Mouse (Mus musculus) hematopoietic stem cell, adult 5-6 weeks (primary cell): Measurements from ENCODE around the gene Mtln. TPM values are rescaled to one million over a fixed set of nuclear protein-coding genes. Genes with fewer than 3 reads are reported as not detected.

Experiments used
- ATAC-seq, 2 experiments: fragments of 125-278 bp in 1 of 2; replicated peaks in 1 of 2; 2 replicates each; pipeline ENCODE4 v1.8.0; 2016 to 2017; ENCODE audit warnings: inconsistent platforms in 2 of 2, mild to moderate bottlenecking in 2 of 2, moderate number of reproducible peaks in 2 of 2, low read depth in 1 of 2, moderate TSS enrichment in 1 of 2; ENCODE audit not compliant: low FRiP score in 2 of 2, poor library complexity in 2 of 2, severe bottlenecking in 2 of 2, insufficient read depth in 1 of 2, low TSS enrichment in 1 of 2
- total RNA-seq: library from RNA; stranded (forward); fragments of 172-1452, 232-1000 nt; gene quantifications from 2 replicates; pipeline ENCODE4 v1.2.3, GENCODE M21; 2017

The Mtln gene
- total RNA-seq, 1 experiment from 2014 or later, result 46.1 TPM

GRCm38 (mm10) chr2:127760014-127760413 is 32.3 kb downstream of the Mtln start:
- ATAC-seq, result no peak

- ATAC-seq, result no peak
Measured at GRCm38 (mm10) chr2:127759157-127759880, 33.0 kb downstream of the Mtln start.

GRCm38 (mm10) chr2:127757171-127757570 is 35.1 kb downstream of the Mtln start:
- no peak for ATAC-seq

GRCm38 (mm10) chr2:127754113-127754512 is 38.2 kb downstream of the Mtln start:
- no peak for ATAC-seq

GRCm38 (mm10) chr2:127751849-127752610 is 40.3 kb downstream of the Mtln start:
- ATAC-seq, result no peak

- no peak for ATAC-seq
Measured at GRCm38 (mm10) chr2:127749376-127749775, 42.9 kb downstream of the Mtln start.

GRCm38 (mm10) chr2:127748316-127748715 is 44.0 kb downstream of the Mtln start:
- no peak for ATAC-seq

- ATAC-seq, result no peak
Measured at GRCm38 (mm10) chr2:127742637-127743036, 49.7 kb downstream of the Mtln start.

Other genes with a start within 250 kb of the Mtln start
- 3.6 and 3.9 TPM in 2 replicates for gene Zfp661, start 205.4 kb downstream of the Mtln start, total RNA-seq
- 103 and 107 TPM in 2 replicates for gene Mrps5, start 205.3 kb downstream of the Mtln start, total RNA-seq
- not detected in 2 replicates for gene Mal, start 135.8 kb downstream of the Mtln start, total RNA-seq
- not detected in 2 replicates for gene Mall, start 62.6 kb downstream of the Mtln start, total RNA-seq
- 20.2 and 28.3 TPM in 2 replicates for gene Nphp1, start 3.6 kb downstream of the Mtln start, total RNA-seq
- 36.4 and 39.6 TPM in 2 replicates for gene Bub1, start 39.4 kb upstream of the Mtln start, total RNA-seq
- gene Acoxl, start 46.4 kb upstream of the Mtln start, total RNA-seq, result not detected in 2 replicates